In the genomic region with DNA sequence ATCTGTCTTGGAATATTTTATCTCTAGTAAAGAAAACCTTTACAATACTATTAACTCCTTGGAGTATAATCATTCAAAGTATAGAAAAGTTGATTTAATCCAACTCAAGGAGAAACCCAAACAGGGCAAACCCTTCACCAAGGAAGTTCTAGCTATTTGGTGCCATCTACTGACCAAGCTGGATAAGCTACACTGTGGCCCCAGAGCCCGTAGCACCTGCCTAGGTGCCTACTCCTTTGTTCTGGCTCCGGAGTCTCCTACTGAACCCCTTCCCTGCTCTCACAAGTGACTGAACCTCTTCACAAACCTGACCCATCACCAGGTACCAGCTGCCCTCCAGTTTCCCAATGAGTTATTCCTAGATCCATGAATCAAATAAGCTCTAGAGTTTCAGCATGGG, we compare ENCODE assay signal across 10 mouse cellular contexts. TPM values are rescaled to one million over a fixed set of nuclear protein-coding genes. Genes with fewer than 3 reads are reported as not detected.
DNase-seq lines count a peak whose midpoint lies in the region; ATAC-seq lines count a peak whose summit lies in the region.
"Had no signal": no experiment of that assay in that cellular context is flagged by ENCODE, and none has a peak within 500 bp of the region (broad histone marks: within the 10 kb centered on the region; RNA-seq: fewer than 3 reads in every experiment).

No protein-coding gene starts in this region.

- no peaks in the 10 kb centered on the region for H3K9me3 ChIP-seq in hindbrain, embryonic 13.5 days
- no peaks in the 10 kb centered on the region for H3K9me3 ChIP-seq in hindbrain, embryonic 14.5 days (ENCODE audit: control insufficient read depth, low read length)
- H3K9me3 ChIP-seq: embryonic facial prominence, embryonic 15.5 days had no signal

- H3K36me3 ChIP-seq in hindbrain, embryonic 13.5 days, result peaks cover 14% of the 10 kb centered on the region
- H3K36me3 ChIP-seq in hindbrain, embryonic 14.5 days (replicated peaks; ENCODE audit: control insufficient read depth, insufficient read depth), result peaks cover 21% of the 10 kb centered on the region

- H3K9ac ChIP-seq in hindbrain, embryonic 13.5 days, result no peak overlapping the region
- H3K9ac ChIP-seq in hindbrain, embryonic 14.5 days, result no peak overlapping the region
- H3K9ac ChIP-seq: embryonic facial prominence, embryonic 15.5 days had no signal

- no peak overlapping the region for H3K27ac ChIP-seq in hindbrain, embryonic 13.5 days
- no peak overlapping the region for H3K27ac ChIP-seq in hindbrain, embryonic 14.5 days
- H3K27ac ChIP-seq: embryonic facial prominence, embryonic 15.5 days had no signal

- H3K27me3 ChIP-seq in hindbrain, embryonic 13.5 days, result no peaks in the 10 kb centered on the region
- no peaks in the 10 kb centered on the region for H3K27me3 ChIP-seq in hindbrain, embryonic 14.5 days (ENCODE audit: control insufficient read depth, insufficient read depth, low read length)
- H3K27me3 ChIP-seq: embryonic facial prominence, embryonic 15.5 days had no signal

- peak; percentile 50; the same call in 1 of the 2 replicates for ATAC-seq in hindbrain, embryonic 13.5 days (ENCODE audit: low FRiP score)
- no peak for ATAC-seq in hindbrain, embryonic 14.5 days (ENCODE audit: low FRiP score)

- no peak overlapping the region for H3K4me2 ChIP-seq in hindbrain, embryonic 13.5 days
- H3K4me2 ChIP-seq in hindbrain, embryonic 14.5 days (replicated peaks), result no peak overlapping the region
- H3K4me2 ChIP-seq: embryonic facial prominence, embryonic 15.5 days had no signal

- DNase-seq in hindbrain, embryonic 14.5 days (ENCODE audit: low spot score), result no peak
- peak; percentile 82 for DNase-seq in CD4-positive, CD25-positive, alpha-beta regulatory T cell, adult 2 months (ENCODE audit: low read depth, low spot score)
- peak; percentile 67 for DNase-seq in ZHBTc4 (ENCODE audit: low read depth, low spot score)
- peak; percentile 39 to 46 for DNase-seq in kidney, postnatal 36 days
- DNase-seq in right cerebral cortex, adult 2 months (ENCODE audit: low spot score in 2 of 2), result no peak
- DNase-seq in left cerebral cortex, adult 11 months (ENCODE audit: low spot score), result no peak
- no peak for DNase-seq in right cerebral cortex, postnatal 36 days (ENCODE audit: low spot score in 2 of 2)

- no peak overlapping the region for H3K4me3 ChIP-seq in hindbrain, embryonic 13.5 days
- no peak overlapping the region for H3K4me3 ChIP-seq in hindbrain, embryonic 14.5 days (replicated peaks; ENCODE audit: low read length)
- H3K4me3 ChIP-seq: embryonic facial prominence, embryonic 15.5 days; myocyte had no signal

- 0 out of 2 replicates have a peak, but pooled peaks cover 15% of the 10 kb centered on the region for H3K4me1 ChIP-seq in hindbrain, embryonic 13.5 days (replicated peaks)
- H3K4me1 ChIP-seq in hindbrain, embryonic 14.5 days (replicated peaks; ENCODE audit: control insufficient read depth, insufficient read depth, low read length), result no peaks in the 10 kb centered on the region
- H3K4me1 ChIP-seq: embryonic facial prominence, embryonic 15.5 days had no signal

- WGBS in hindbrain, embryonic 13.5 days, result 21% methylated on average over 2 of the region's 2 CpGs
- WGBS in hindbrain, embryonic 14.5 days, result 45% methylated on average over 2 of the region's 2 CpGs

RNA-seq across cellular contexts. Expression of a gene that starts 45.3 kb away (rescaled TPM):
- 154 and 156 TPM in 2 replicates for polyA plus RNA-seq in hindbrain, embryonic 13.5 days (2015; fragmentation: Nextera tagmentation; extraction: Ambion mirVana)
- 209 and 221 TPM in 2 replicates for polyA plus RNA-seq in hindbrain, embryonic 14.5 days (2014; fragmentation: Nextera tagmentation; extraction: Ambion mirVana)

Comparison
In these comparisons a context has a peak if more than half of its experiments do, and no peak if none do; other contexts are left out.
1. DNase-seq: peak in CD4-positive, CD25-positive, alpha-beta regulatory T cell, adult 2 months (single experiment), ZHBTc4 (single experiment) and kidney, postnatal 36 days (2 of 2); none in hindbrain, embryonic 14.5 days (single experiment), right cerebral cortex, adult 2 months (0 of 2), left cerebral cortex, adult 11 months (single experiment) and right cerebral cortex, postnatal 36 days (0 of 2).